Mouse (Mus musculus): ENCODE results near the gene Tob1.

The Tob1 gene

GRCm38 (mm10) chr11:94211124-94211603 is at the start of gene Tob1:
Tob1 (plus strand) TSS chr11:94211454.
- DNase-seq (ENCODE audit: low read depth, low spot score), result peak; percentile 99

- no peak for DNase-seq (ENCODE audit: low read depth, low spot score)
These were observed 49.2 kb upstream of the Tob1 start for GRCm38 (mm10) chr11:94161867-94162581.

GRCm38 (mm10) chr11:94163005-94163767 is 48.1 kb upstream of the Tob1 start:
- no peak for DNase-seq (ENCODE audit: low read depth, low spot score)

- no peak for DNase-seq (ENCODE audit: low read depth, low spot score)
These were observed 45.5 kb upstream of the Tob1 start for GRCm38 (mm10) chr11:94165745-94166144.

- no peak for DNase-seq (ENCODE audit: low read depth, low spot score)
These were observed 43.0 kb upstream of the Tob1 start for GRCm38 (mm10) chr11:94168238-94168637.

GRCm38 (mm10) chr11:94169596-94169995 is 41.7 kb upstream of the Tob1 start:
- DNase-seq (ENCODE audit: low read depth, low spot score), result no peak

- DNase-seq (ENCODE audit: low read depth, low spot score), result no peak
These were observed 39.6 kb upstream of the Tob1 start for GRCm38 (mm10) chr11:94171691-94172090.

GRCm38 (mm10) chr11:94172186-94172585 is 39.1 kb upstream of the Tob1 start:
- no peak for DNase-seq (ENCODE audit: low read depth, low spot score)

GRCm38 (mm10) chr11:94173726-94174146 is 37.5 kb upstream of the Tob1 start:
- no peak for DNase-seq (ENCODE audit: low read depth, low spot score)

GRCm38 (mm10) chr11:94175288-94175687 is 36.0 kb upstream of the Tob1 start:
- no peak for DNase-seq (ENCODE audit: low read depth, low spot score)

- DNase-seq (ENCODE audit: low read depth, low spot score), result no peak
These were observed 35.6 kb upstream of the Tob1 start for GRCm38 (mm10) chr11:94175694-94176093.

- peak; percentile 32 for DNase-seq (ENCODE audit: low read depth, low spot score)
These were observed 33.2 kb upstream of the Tob1 start for GRCm38 (mm10) chr11:94177841-94178585.

- DNase-seq (ENCODE audit: low read depth, low spot score), result no peak
These were observed 31.5 kb upstream of the Tob1 start for GRCm38 (mm10) chr11:94179768-94180167.

GRCm38 (mm10) chr11:94180194-94180593 is 31.1 kb upstream of the Tob1 start:
- DNase-seq (ENCODE audit: low read depth, low spot score), result no peak

GRCm38 (mm10) chr11:94181694-94182093 is 29.6 kb upstream of the Tob1 start:
- no peak for DNase-seq (ENCODE audit: low read depth, low spot score)

- no peak for DNase-seq (ENCODE audit: low read depth, low spot score)
These were observed 28.5 kb upstream of the Tob1 start for GRCm38 (mm10) chr11:94182711-94183110.

GRCm38 (mm10) chr11:94183120-94183519 is 28.1 kb upstream of the Tob1 start:
- no peak for DNase-seq (ENCODE audit: low read depth, low spot score)

GRCm38 (mm10) chr11:94183671-94184070 is 27.6 kb upstream of the Tob1 start:
- DNase-seq (ENCODE audit: low read depth, low spot score), result no peak

- DNase-seq (ENCODE audit: low read depth, low spot score), result no peak
These were observed 21.7 kb upstream of the Tob1 start for GRCm38 (mm10) chr11:94189579-94189978.

- DNase-seq (ENCODE audit: low read depth, low spot score), result no peak
These were observed 20.6 kb upstream of the Tob1 start for GRCm38 (mm10) chr11:94190665-94191064.

- DNase-seq (ENCODE audit: low read depth, low spot score), result no peak
These were observed 18.1 kb upstream of the Tob1 start for GRCm38 (mm10) chr11:94193109-94193508.

- no peak for DNase-seq (ENCODE audit: low read depth, low spot score)
These were observed 14.9 kb upstream of the Tob1 start for GRCm38 (mm10) chr11:94196311-94196710.

Measured in telencephalon, adult 2 months (tissue).